Mouse (Mus musculus) CH12.LX (cell line): ENCODE measurements around the gene Gm17482. TPM values are rescaled to one million over a fixed set of nuclear protein-coding genes. Genes with fewer than 3 reads are reported as not detected.

Experiments
- DNase-seq: peaks from one replicate; pipeline ENCODE4 v3.0.0-alpha.2; 2013; ENCODE audit errors: extremely low read depth
- H3K27ac ChIP-seq: 2 replicates; pipeline ENCODE4 v1.5.1; 2012; ENCODE audit warnings: low read depth, mild to moderate bottlenecking, control low read depth, moderate library complexity; ENCODE audit not compliant: insufficient read depth
- H3K27me3 ChIP-seq: replicated peaks from 2 replicates; pipeline ENCODE3; 2012; ENCODE audit warnings: inconsistent platforms
- H3K36me3 ChIP-seq, 2 experiments: replicated peaks in 1 of 2; 2 replicates each; pipeline versions ENCODE3 to v1.6.1; 2012; ENCODE audit warnings: inconsistent platforms in 1 of 2, low read length in 1 of 2, mild to moderate bottlenecking in 1 of 2, mixed read lengths in 1 of 2, moderate library complexity in 1 of 2; ENCODE audit not compliant: control insufficient read depth in 1 of 2, insufficient read depth in 1 of 2
- H3K4me1 ChIP-seq, 2 experiments: 2 replicates each; pipeline ENCODE4 v1.6.1; 2012; ENCODE audit warnings: inconsistent platforms in 1 of 2, moderate library complexity in 1 of 2; ENCODE audit not compliant: insufficient read depth in 2 of 2, control insufficient read depth in 1 of 2
- H3K4me2 ChIP-seq: 2 replicates; pipeline ENCODE4 v1.6.1; 2012; ENCODE audit warnings: low read depth, mild to moderate bottlenecking, control low read depth; ENCODE audit not compliant: poor library complexity, insufficient read depth, severe bottlenecking
- H3K4me3 ChIP-seq, 3 experiments: fragments of 150-350 bp in 1 of 3; sonication (generic) in 1 of 3; replicated peaks in 1 of 3; 2 replicates each; pipeline versions ENCODE3 to v1.5.1; 2011 to 2012; ENCODE audit warnings: low read depth in 2 of 3, low read length in 2 of 3, mild to moderate bottlenecking in 2 of 3, moderate library complexity in 2 of 3, control low read depth in 1 of 3, improper control_type of control experiment in 1 of 3, inconsistent platforms in 1 of 3, mixed read lengths in 1 of 3; ENCODE audit not compliant: poor library complexity in 1 of 3
- H3K79me2 ChIP-seq: replicated peaks from 2 replicates; pipeline ENCODE4 v1.6.1; 2012; ENCODE audit warnings: mild to moderate bottlenecking, moderate library complexity; ENCODE audit not compliant: control insufficient read depth, poor library complexity, insufficient read depth, severe bottlenecking; ENCODE audit errors: extremely low read depth
- H3K9ac ChIP-seq: 2 replicates; pipeline ENCODE4 v1.6.1; 2012; ENCODE audit warnings: low read depth, mild to moderate bottlenecking, control low read depth, moderate library complexity; ENCODE audit not compliant: insufficient read depth
- H3K9me3 ChIP-seq: replicated peaks from 2 replicates; pipeline ENCODE3; 2012; ENCODE audit warnings: low read length, inconsistent platforms, mixed read lengths
- CHD2 ChIP-seq: IDR thresholded peaks from 2 replicates; pipeline ENCODE4 v1.6.1; 2011; ENCODE audit warnings: low read length, improper control_type of control experiment
- ELF1 ChIP-seq: IDR thresholded peaks from 2 replicates; pipeline ENCODE4 v1.6.1; 2014; ENCODE audit warnings: low read depth, mild to moderate bottlenecking, inconsistent platforms, low read length, improper control_type of control experiment
- HCFC1 ChIP-seq: IDR thresholded peaks from 2 replicates; pipeline ENCODE4 v1.6.1; 2012; ENCODE audit warnings: low read depth, mild to moderate bottlenecking, inconsistent platforms, low read length, improper control_type of control experiment
- KAT2A ChIP-seq: IDR thresholded peaks from 2 replicates; pipeline ENCODE4 v1.6.1; 2012; ENCODE audit warnings: low read length, improper control_type of control experiment, inconsistent platforms; ENCODE audit not compliant: insufficient replicate concordance
- MAX ChIP-seq: IDR thresholded peaks from 2 replicates; pipeline ENCODE4 v1.6.1; 2011; ENCODE audit warnings: low read length, improper control_type of control experiment
- MAZ ChIP-seq: IDR thresholded peaks from 2 replicates; pipeline ENCODE4 v1.6.1; 2012; ENCODE audit warnings: low read depth, mild to moderate bottlenecking, inconsistent platforms, low read length, improper control_type of control experiment, moderate library complexity
- MEF2A ChIP-seq: IDR thresholded peaks from 2 replicates; pipeline ENCODE4 v1.6.1; 2014; ENCODE audit warnings: low read depth, mild to moderate bottlenecking, inconsistent platforms, low read length, improper control_type of control experiment, borderline replicate concordance
- NRF1 ChIP-seq: IDR thresholded peaks from 2 replicates; pipeline ENCODE4 v1.6.1; 2014; ENCODE audit warnings: low read depth, mild to moderate bottlenecking, inconsistent platforms, low read length, improper control_type of control experiment, moderate library complexity
- PAX5 ChIP-seq: IDR thresholded peaks from 2 replicates; pipeline ENCODE4 v1.6.1; 2012; ENCODE audit warnings: low read length, inconsistent platforms, mixed read lengths
- POLR2AphosphoS2 ChIP-seq: IDR thresholded peaks from 2 replicates; pipeline ENCODE4 v1.6.1; 2011; ENCODE audit warnings: low read depth, low read length, improper control_type of control experiment
- SIN3A ChIP-seq: IDR thresholded peaks from 2 replicates; pipeline ENCODE4 v1.6.1; 2012; ENCODE audit warnings: low read length, improper control_type of control experiment, inconsistent platforms
- TBP ChIP-seq: conservative IDR thresholded peaks from 2 replicates; pipeline ENCODE4 v1.6.1; 2011; ENCODE audit warnings: low read depth, low read length, improper control_type of control experiment
- USF1 ChIP-seq: IDR thresholded peaks from 2 replicates; pipeline ENCODE4 v1.6.1; 2014; ENCODE audit warnings: low read depth, mild to moderate bottlenecking, inconsistent platforms, low read length, improper control_type of control experiment
- USF2 ChIP-seq: conservative IDR thresholded peaks from 2 replicates; pipeline ENCODE4 v1.6.1; 2011; ENCODE audit warnings: low read depth, low read length, improper control_type of control experiment
- ZNF384 ChIP-seq: IDR thresholded peaks from 2 replicates; pipeline ENCODE4 v1.6.1; 2012; ENCODE audit warnings: low read depth, low read length, improper control_type of control experiment, inconsistent platforms
- dilution Hi-C: fragments of 300-500 bp; cut with MboI; formaldehyde crosslinking; loops from 2 replicates; pipeline ENCODE4 v1.14.3; 2020; ENCODE audit warnings: low sequenced_read_pairs; ENCODE audit not compliant: extremely low pct_unique_long_range_greater_than_20kb, extremely low pct_ligation_motif_present
- in situ Hi-C: fragments of 300-500 bp; cut with MboI; formaldehyde crosslinking; loops from 3 replicates; pipeline ENCODE4 v1.14.3; 2019; ENCODE audit warnings: low sequenced_read_pairs, low pct_ligation_motif_present, low pct_unique_long_range_greater_than_20kb, mixed read lengths
- polyA plus RNA-seq: library from polyadenylated mRNA; unstranded; fragments of >175 nt; gene quantifications from 2 replicates; pipeline ENCODE4 v1.2.1, GENCODE M21; 2012; ENCODE audit warnings: low read depth; ENCODE audit not compliant: insufficient read length
- total RNA-seq, 2 experiments: library from RNA; depleted of rRNA; stranded (reverse); fragments of 300-350 nt in 1 of 2; fragments of >200 nt in 1 of 2; gene quantifications; 2 replicates each; pipeline ENCODE4 v1.2.3; 2012 to 2014

The Gm17482 gene
- total and polyA plus RNA-seq, 3 experiments, result not detected

- H3K79me2 ChIP-seq, result no peaks in the 10 kb centered on the region
- H3K36me3 ChIP-seq, result peaks cover 0 to 4% of the 10 kb centered on the region in 2 experiments
- no peak overlapping the region for H3K9ac ChIP-seq
- no peak for TF ChIP-seq POLR2AphosphoS2
- no peak for TF ChIP-seq NRF1
- TF ChIP-seq ELF1, result no peak
- TF ChIP-seq MAZ, result no peak
- TF ChIP-seq TBP, result no peak
- TF ChIP-seq MEF2A, result no peak
- TF ChIP-seq SIN3A, result no peak
- no peak for TF ChIP-seq ZNF384
- no peak for TF ChIP-seq KAT2A
- TF ChIP-seq USF2, result no peak
- H3K27me3 ChIP-seq, result no peaks in the 10 kb centered on the region
- H3K27ac ChIP-seq, result no peak overlapping the region
- in situ Hi-C loops (loop anchor here (25.0 kb wide), 1 partner anchor 318 kb away; no protein-coding TSS in a partner anchor), dilution Hi-C loops (no loop called here)
- no peak for DNase-seq
- H3K4me1 ChIP-seq, result no peaks in the 10 kb centered on the region
- H3K4me2 ChIP-seq, result no peak overlapping the region
- H3K9me3 ChIP-seq, result no peaks in the 10 kb centered on the region
- no peak overlapping the region for H3K4me3 ChIP-seq
Measured at GRCm38 (mm10) chr6:115255171-115255570, 28.0 kb downstream of the Gm17482 start.

GRCm38 (mm10) chr6:115260507-115260906 is 33.4 kb downstream of the Gm17482 start:
- DNase-seq, result no peak
- Histone ChIP-seq H3K27me3 (no peaks in the 10 kb centered on the region), H3K4me1 (no peaks in the 10 kb centered on the region), H3K4me3 (no peak overlapping the region), H3K9ac (no peak overlapping the region), H3K79me2 (no peaks in the 10 kb centered on the region), H3K9me3 (no peaks in the 10 kb centered on the region), H3K27ac (no peak overlapping the region), H3K36me3 (peaks cover 0 to 12% of the 10 kb centered on the region in 2 experiments), H3K4me2 (no peak overlapping the region)
- in situ Hi-C loops, result loop anchor here (10.0 to 25.0 kb wide), 2 partner anchors 206 to 323 kb away; no protein-coding TSS in a partner anchor
- dilution Hi-C loops, result no loop called here
- no peak for TF ChIP-seq TBP
- TF ChIP-seq ELF1, result no peak
- no peak for TF ChIP-seq CHD2
- no peak for TF ChIP-seq POLR2AphosphoS2
- no peak for TF ChIP-seq MAX
- TF ChIP-seq HCFC1, result no peak
- TF ChIP-seq USF1, result no peak
- TF ChIP-seq PAX5, result no peak
